Mouse (Mus musculus): ENCODE results near the gene Tuba3b. TPM values are rescaled to one million over a fixed set of nuclear protein-coding genes. Genes with fewer than 3 reads are reported as not detected.

Tuba3b gene
- polyA plus RNA-seq, 1 experiment = not detected

DNA sequence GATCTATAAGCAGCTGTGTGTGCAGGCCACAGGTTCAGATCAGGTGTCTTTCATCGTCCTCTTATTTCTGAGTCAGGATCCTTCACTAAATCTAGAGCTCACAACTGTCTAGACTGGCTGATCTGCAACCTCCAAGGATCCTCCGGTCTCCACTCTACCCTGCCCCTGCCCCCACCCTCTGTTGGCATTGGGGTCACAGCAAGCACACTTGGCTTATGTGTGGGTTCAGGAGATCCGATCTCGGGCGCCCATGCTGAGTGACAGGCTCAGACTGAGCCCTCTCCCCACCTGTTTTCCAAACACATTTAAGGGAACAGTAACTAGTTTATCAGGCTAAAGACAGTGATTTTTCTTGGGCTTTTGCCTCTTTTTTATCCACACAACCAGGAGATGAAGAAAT is 38.1 kb downstream of the Tuba3b start:
- Histone ChIP-seq H3K36me3 (ENCODE audit: control insufficient read depth, insufficient read depth, low read length) (no peaks in the 10 kb centered on the region), H3K4me1 (ENCODE audit: control insufficient read depth, insufficient read depth, insufficient read length, low read length) (no peaks in the 10 kb centered on the region), H3K4me3 (ENCODE audit: low read depth, low read length) (no peak overlapping the region), H3K27ac (ENCODE audit: insufficient read depth, low read depth, low read length) (no peak overlapping the region), H3K27me3 (ENCODE audit: control insufficient read depth, insufficient read depth, low read length) (no peaks in the 10 kb centered on the region)
- no peak for TF ChIP-seq CTCF (IDR thresholded peaks at IDR 0.05; ENCODE audit: extremely low read depth, insufficient read length, insufficient replicate concordance, low read depth, low read length)
- TF ChIP-seq POLR2A (IDR thresholded peaks at IDR 0.05; ENCODE audit: low read depth, low read length) = no peak
- WGBS = 79% methylated on average over 5 of the region's 5 CpGs

DNA sequence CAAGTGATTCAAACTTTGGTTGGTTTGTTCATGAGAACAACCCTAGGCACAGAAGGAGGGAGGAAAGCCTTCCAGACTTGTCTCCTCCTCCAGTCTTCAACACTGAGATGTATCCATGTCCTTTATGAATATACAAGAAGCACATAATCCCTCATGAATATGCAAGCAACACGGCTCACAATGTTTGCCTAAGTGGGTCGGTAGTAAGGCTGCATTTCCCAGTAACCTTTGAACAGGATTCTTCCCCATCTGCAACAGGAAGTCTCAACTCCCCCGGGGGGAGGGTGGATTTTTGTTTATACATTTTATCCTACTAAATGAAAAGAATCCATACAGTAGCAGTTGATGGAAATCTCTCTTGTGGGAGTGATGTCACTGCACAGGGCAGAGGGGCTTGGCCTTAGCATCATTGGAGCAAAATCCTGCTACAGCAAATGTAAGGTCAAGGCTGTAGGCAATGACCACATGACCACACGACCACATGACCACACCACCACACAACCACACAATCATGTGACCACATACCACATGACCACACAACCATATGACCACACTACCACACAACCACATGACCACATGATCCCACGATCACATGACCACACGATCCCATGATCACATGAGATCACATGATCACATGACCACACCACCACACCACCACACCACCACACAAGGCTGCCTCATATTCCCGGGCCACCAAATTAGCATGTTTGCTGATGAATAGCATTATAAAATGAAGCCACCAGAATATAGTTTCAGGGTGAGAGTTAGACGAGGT is 38.7 kb downstream of the Tuba3b start:
- WGBS = 57% methylated on average over 8 of the region's 8 CpGs
- Histone ChIP-seq H3K4me3 (ENCODE audit: low read depth, low read length) (no peak overlapping the region), H3K27ac (ENCODE audit: insufficient read depth, low read depth, low read length) (no peak overlapping the region), H3K4me1 (ENCODE audit: control insufficient read depth, insufficient read depth, insufficient read length, low read length) (no peaks in the 10 kb centered on the region), H3K36me3 (ENCODE audit: control insufficient read depth, insufficient read depth, low read length) (no peaks in the 10 kb centered on the region), H3K27me3 (ENCODE audit: control insufficient read depth, insufficient read depth, low read length) (no peaks in the 10 kb centered on the region)
- no peak for TF ChIP-seq POLR2A (IDR thresholded peaks at IDR 0.05; ENCODE audit: low read depth, low read length)
- TF ChIP-seq CTCF (IDR thresholded peaks at IDR 0.05; ENCODE audit: extremely low read depth, insufficient read length, insufficient replicate concordance, low read depth, low read length) = no peak

DNA sequence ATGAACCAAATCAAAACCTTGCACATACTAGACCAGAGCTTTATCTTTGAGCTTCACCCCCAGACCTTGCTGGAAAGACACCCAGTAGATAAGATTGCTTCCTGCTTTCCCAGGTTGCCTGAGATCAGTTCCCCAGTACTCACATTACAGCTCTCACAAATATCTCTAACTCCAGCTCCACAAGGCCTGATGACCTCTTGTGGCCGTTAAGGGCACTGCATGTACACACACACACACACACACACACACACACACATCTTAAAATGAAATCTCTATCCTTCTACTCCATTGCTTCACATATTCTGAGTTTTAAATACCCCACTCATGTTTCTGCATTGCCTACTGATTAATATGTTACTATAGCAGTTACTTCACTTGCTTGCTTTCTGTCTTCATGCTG is 40.1 kb downstream of the Tuba3b start:
- Histone ChIP-seq H3K27me3 (ENCODE audit: control insufficient read depth, insufficient read depth, low read length) (no peaks in the 10 kb centered on the region), H3K4me1 (ENCODE audit: control insufficient read depth, insufficient read depth, insufficient read length, low read length) (no peaks in the 10 kb centered on the region), H3K27ac (ENCODE audit: insufficient read depth, low read depth, low read length) (no peak overlapping the region), H3K36me3 (ENCODE audit: control insufficient read depth, insufficient read depth, low read length) (no peaks in the 10 kb centered on the region), H3K4me3 (ENCODE audit: low read depth, low read length) (no peak overlapping the region)
- TF ChIP-seq POLR2A (IDR thresholded peaks at IDR 0.05; ENCODE audit: low read depth, low read length) = no peak
- TF ChIP-seq CTCF (IDR thresholded peaks at IDR 0.05; ENCODE audit: extremely low read depth, insufficient read length, insufficient replicate concordance, low read depth, low read length) = no peak
- WGBS = 72% methylated on average over 1 of the region's 1 CpGs

DNA sequence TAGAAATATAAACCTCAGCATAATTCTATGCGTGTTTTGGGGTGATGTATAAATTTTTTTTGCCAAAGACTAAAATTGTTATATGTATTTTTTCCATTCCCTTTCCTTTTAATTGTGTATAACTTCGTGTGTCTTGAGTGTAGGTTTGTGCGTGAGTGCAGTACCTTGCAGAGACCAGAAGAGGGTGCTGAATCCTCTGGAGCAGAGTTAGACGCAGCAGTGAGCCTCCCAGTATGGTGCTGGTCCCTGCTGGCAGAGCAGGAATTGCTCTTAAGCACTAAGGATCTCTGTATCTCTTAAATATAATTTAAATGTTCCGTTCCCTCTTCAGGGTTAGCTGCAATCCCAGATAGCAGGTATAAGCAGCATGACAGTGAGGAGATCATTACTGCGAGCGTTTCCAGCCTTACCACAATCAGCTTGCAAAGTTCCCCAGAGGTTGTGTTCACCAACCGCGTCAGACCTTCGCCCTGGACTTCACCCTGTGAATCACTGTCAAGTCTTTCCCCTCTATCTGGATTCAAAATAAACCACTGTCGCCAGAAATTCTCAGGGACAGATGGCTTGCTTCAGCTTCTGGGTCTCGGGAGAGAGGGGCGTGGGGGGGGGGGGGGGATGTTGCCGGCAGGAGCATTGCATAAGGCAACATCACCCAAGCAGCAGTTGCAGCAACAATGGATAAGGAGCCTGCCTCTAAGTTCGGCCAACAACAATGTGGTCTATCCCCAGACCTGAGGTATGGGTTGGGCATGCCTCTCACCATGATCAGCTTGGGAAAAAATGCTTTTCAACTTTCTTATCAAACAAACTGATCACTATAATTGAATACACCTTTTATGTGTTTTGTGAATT is 41.4 kb downstream of the Tuba3b start:
- WGBS = 82% methylated on average over 15 of the region's 15 CpGs
- H3K27ac ChIP-seq (ENCODE audit: insufficient read depth, low read depth, low read length) = no peak overlapping the region
- H3K4me1 ChIP-seq (ENCODE audit: control insufficient read depth, insufficient read depth, insufficient read length, low read length) = no peaks in the 10 kb centered on the region
- TF ChIP-seq POLR2A (IDR thresholded peaks at IDR 0.05; ENCODE audit: low read depth, low read length) = no peak
- 0 out of 2 replicates have a peak, but pooled peaks have one; percentile 8 for TF ChIP-seq CTCF (IDR thresholded peaks at IDR 0.05; ENCODE audit: extremely low read depth, insufficient read length, insufficient replicate concordance, low read depth, low read length)
- no peaks in the 10 kb centered on the region for H3K36me3 ChIP-seq (ENCODE audit: control insufficient read depth, insufficient read depth, low read length)
- no peaks in the 10 kb centered on the region for H3K27me3 ChIP-seq (ENCODE audit: control insufficient read depth, insufficient read depth, low read length)
- H3K4me3 ChIP-seq (ENCODE audit: low read depth, low read length) = no peak overlapping the region

DNA sequence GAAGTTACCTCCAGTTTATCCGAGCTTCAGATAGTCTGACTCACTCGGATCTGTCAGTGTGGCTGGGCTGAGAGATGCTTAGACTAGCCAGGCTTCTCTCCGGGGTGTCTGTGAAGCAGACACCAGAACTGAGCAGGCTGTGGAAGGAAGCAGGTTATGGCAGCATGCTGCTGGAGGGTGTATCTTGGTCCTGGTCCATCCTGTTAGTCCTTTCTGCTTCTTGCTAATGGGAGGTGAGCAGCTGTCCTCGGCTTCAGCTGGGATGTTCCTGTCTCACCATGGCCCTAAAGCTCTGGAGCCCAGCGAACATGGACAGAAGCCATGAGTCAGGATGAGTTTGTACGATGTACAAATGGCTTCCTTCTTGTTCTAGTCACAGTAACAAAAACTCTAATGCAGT is 43.6 kb downstream of the Tuba3b start:
- no peak for TF ChIP-seq POLR2A (IDR thresholded peaks at IDR 0.05; ENCODE audit: low read depth, low read length)
- no peak for TF ChIP-seq CTCF (IDR thresholded peaks at IDR 0.05; ENCODE audit: extremely low read depth, insufficient read length, insufficient replicate concordance, low read depth, low read length)
- Histone ChIP-seq H3K27ac (ENCODE audit: insufficient read depth, low read depth, low read length) (no peak overlapping the region), H3K4me1 (ENCODE audit: control insufficient read depth, insufficient read depth, insufficient read length, low read length) (no peaks in the 10 kb centered on the region), H3K4me3 (ENCODE audit: low read depth, low read length) (no peak overlapping the region), H3K27me3 (ENCODE audit: control insufficient read depth, insufficient read depth, low read length) (no peaks in the 10 kb centered on the region), H3K36me3 (ENCODE audit: control insufficient read depth, insufficient read depth, low read length) (no peaks in the 10 kb centered on the region)
- WGBS = 70% methylated on average over 6 of the region's 6 CpGs

DNA sequence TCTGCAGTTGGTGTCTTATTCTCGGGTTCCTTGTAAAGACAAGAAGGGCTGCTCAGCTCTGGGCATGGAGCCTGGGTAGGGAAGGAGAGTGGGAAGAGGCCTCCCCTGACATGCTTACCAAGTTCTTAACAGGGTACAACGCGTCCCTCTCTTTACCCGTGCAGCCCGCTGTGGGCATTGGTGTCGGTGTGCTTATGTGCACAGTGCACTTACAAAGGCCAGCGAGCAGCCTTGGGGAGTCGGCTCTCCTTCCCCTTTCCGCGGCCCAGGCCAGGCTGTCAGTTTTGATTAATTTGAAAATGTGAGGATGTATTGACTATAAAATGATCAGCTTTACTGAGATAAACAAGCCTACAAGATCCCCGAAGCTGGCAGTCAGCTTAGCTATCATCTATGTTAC is 45.4 kb downstream of the Tuba3b start:
- H3K27me3 ChIP-seq (ENCODE audit: control insufficient read depth, insufficient read depth, low read length) = no peaks in the 10 kb centered on the region
- H3K4me1 ChIP-seq (ENCODE audit: control insufficient read depth, insufficient read depth, insufficient read length, low read length) = no peaks in the 10 kb centered on the region
- 64% methylated on average over 11 of the region's 11 CpGs for WGBS
- no peaks in the 10 kb centered on the region for H3K36me3 ChIP-seq (ENCODE audit: control insufficient read depth, insufficient read depth, low read length)
- TF ChIP-seq POLR2A (IDR thresholded peaks at IDR 0.05; ENCODE audit: low read depth, low read length) (no peak), CTCF (IDR thresholded peaks at IDR 0.05; ENCODE audit: extremely low read depth, insufficient read length, insufficient replicate concordance, low read depth, low read length) (no peak)
- H3K27ac ChIP-seq (ENCODE audit: insufficient read depth, low read depth, low read length) = no peak overlapping the region
- no peak overlapping the region for H3K4me3 ChIP-seq (ENCODE audit: low read depth, low read length)

DNA sequence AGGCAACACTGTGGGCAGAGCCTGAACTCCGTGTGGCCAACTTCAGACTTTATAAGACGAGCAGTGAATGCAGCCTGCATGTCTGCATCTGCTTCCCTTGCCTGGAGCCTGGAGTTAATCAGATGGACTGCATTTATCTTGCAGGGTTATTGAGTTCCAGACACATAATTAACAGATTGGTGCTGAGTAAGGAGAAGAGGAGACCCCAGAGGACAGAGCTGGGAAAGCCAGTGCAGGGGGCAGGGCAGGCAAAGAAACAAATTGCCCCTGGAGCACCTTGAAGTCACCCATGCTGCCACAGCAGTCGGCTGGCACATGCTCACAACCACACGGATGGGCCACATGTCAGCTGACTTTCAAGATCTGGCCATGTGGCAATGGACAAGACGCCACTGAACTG is 48.7 kb downstream of the Tuba3b start:
- TF ChIP-seq POLR2A (IDR thresholded peaks at IDR 0.05; ENCODE audit: low read depth, low read length) (no peak), CTCF (IDR thresholded peaks at IDR 0.05; ENCODE audit: extremely low read depth, insufficient read length, insufficient replicate concordance, low read depth, low read length) (no peak)
- Histone ChIP-seq H3K36me3 (ENCODE audit: control insufficient read depth, insufficient read depth, low read length) (no peaks in the 10 kb centered on the region), H3K4me3 (ENCODE audit: low read depth, low read length) (no peak overlapping the region), H3K4me1 (ENCODE audit: control insufficient read depth, insufficient read depth, insufficient read length, low read length) (no peaks in the 10 kb centered on the region), H3K27ac (ENCODE audit: insufficient read depth, low read depth, low read length) (no peak overlapping the region), H3K27me3 (ENCODE audit: control insufficient read depth, insufficient read depth, low read length) (no peaks in the 10 kb centered on the region)
- 77% methylated on average over 5 of the region's 5 CpGs for WGBS

Measured in small intestine, adult 2 months (tissue).